Mouse (Mus musculus) layer of hippocampus, adult 11-12 months (tissue): Measurements from ENCODE around the gene Kif1bp.
"Not testable (repeated sequence)": the region's sequence is repeated elsewhere in the genome, so short reads cannot be mapped to it uniquely, and the experiment has no call there.

ENCODE experiments used
- DNase-seq: peaks from one replicate; pipeline ENCODE4 v3.0.0; 2022; ENCODE audit warnings: low spot score

Kif1bp gene

DNA sequence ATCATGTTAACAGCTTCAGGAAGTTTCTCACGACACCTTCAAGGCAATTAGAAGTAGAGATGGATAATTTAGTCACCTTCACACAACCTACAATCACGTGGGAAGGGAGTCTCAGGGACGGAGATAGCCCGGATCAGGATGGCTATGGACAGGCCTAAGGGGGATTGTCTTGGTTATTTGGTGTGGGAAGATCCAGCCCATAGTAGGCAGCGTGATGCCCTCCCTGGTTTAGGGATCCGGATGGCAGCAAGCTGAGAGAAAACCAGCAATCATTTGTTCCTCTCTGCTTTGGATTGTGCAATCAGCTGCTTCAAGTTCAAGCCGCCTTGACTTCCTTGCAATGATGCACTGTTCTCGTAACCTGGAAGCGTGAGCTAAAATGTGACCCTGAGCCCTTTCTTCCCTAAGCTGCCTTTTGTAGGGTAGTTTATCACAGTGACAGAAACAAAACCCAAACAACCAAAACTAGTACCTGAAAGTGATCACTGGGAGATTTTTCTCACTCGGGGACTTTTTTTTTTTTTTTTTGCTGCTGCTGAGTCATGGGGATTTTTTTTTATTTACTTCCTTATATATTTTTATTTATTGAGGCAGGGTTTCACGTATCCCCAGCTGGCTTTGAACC is 69.1 kb downstream of the Kif1bp start:
- DNase-seq: no peak

DNA sequence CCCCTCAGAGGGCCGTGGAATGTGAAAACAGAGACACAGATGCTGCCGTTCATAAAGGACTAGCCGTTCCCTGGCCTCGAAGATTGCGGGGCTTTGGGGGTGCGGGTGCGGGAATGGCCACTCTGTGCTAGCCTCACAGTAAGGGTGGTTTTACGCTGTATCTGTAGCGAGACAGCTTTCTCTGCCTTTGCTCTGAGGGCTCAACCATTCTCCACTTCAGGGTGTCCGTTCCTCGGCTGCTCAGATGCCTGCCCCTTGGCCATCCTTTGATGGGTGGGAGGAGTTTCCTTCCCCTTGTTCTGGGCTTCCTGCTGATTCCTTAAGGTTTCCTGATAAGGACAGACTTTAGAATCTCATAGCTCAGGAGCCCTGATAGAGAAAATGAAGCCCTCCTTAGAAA is 69.8 kb downstream of the Kif1bp start:
- DNase-seq: no peak

DNA sequence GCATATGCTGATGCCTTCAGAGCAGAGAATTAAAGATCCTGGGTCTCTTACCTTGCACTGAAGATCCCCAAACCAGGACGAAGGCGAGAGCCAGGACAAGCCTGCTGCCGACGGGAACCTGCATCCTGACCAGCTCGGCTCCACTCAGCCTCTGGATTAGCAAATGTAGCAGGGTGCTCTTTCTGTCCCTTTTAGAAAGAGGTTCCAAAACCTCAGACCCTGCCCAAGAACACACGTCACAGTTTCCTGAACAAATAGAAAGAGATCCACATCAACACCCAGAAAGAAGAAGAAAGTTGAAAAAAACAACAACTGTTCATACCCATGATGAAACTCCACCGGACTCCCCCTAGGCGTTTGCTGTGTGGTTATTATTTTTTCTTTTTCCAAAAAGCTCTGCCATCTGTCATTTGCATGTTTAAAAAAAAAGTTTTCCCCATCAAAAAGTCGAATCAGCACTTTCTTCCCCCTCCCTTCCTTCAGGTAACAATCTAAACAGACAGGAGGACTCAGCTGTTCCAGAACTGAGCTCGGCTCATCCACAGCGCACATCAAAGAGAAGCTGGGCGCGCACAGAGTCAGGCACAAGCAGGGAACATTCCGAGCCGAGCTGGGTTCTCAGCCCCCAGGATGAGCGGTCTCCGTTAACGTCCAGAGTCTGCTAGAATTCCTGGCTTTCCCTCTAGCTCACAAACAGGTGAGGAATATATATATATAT is 70.5 kb downstream of the Kif1bp start:
- DNase-seq: peak; percentile 30

DNA sequence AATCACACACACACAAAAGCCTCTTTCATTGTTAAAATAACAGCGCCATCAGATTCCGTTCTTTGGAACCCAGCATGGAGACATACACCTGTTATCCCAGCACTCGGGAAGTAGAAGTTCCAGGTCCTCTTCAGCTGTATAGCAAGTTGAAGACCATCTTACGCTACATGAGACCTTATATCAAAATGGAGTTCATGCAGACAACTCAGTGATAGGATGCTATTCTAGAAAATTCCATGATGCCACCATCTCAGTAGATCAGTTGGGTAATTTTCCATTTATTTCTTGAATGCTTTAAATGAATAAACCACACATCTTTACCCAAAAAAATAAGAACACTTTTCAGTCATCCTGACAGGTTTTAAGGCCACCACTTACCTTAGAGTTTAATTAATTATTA is 71.2 kb downstream of the Kif1bp start:
- no peak for DNase-seq

DNA sequence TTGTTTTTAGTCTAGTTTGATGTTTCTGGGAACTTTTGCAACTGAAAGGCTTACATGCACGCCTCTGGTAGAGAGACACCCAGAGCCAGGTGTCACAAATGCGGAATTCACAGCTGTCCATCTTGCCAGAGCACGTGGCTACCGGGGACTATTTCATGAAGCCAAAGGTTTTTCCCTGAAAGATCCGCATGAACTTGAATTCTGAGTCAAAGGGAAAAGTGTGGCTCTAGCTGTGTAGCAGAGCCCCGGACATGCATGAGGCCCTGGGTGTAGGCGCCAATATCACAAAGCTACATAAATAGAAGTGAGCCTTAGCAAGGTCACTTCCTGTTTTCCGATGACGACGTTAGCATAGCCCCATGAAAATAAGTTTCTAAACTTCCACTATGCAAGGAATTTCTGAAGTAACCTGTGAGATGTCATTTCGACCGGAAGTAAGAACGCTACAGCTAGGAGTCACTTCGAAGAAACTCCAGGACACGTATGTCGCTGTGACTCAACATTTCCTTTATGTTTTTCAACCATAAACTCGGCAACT is 72.2 kb downstream of the Kif1bp start:
- no peak for DNase-seq

DNA sequence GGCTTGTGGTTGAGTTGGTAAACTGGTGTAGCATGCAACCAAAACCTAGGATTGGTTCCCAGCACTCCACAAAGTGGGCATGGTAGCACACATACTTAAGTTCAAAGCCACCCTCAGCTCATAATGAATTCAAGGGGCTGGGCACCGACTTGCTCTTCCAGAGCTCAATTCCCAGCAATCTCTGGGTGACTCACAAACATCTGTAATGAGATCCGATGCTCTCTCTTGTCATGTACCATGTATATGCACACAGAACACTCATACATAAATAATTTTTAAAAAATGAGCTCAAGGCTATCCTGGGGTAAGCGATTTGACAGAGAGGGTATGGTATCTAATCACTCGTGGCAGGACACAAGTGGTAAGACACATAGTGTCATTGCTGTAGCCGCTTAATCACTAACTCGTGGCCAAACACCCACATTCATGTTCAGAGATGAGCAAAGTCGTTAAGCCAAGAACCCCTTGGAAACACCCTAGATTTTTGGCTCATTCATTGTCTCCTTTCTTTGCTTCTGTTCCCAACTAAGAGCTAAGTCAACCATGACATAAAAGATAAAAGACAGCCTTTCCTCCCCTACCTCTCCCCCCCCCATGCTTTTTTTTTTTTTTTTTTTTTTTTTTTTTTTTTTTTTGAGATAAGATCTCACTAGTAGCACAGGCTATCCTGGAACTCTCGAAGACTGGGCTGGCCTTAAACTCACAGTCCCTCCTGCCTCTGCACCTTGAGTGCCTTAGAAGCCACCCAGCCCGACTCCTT is 72.9 kb downstream of the Kif1bp start:
- DNase-seq: no peak

DNA sequence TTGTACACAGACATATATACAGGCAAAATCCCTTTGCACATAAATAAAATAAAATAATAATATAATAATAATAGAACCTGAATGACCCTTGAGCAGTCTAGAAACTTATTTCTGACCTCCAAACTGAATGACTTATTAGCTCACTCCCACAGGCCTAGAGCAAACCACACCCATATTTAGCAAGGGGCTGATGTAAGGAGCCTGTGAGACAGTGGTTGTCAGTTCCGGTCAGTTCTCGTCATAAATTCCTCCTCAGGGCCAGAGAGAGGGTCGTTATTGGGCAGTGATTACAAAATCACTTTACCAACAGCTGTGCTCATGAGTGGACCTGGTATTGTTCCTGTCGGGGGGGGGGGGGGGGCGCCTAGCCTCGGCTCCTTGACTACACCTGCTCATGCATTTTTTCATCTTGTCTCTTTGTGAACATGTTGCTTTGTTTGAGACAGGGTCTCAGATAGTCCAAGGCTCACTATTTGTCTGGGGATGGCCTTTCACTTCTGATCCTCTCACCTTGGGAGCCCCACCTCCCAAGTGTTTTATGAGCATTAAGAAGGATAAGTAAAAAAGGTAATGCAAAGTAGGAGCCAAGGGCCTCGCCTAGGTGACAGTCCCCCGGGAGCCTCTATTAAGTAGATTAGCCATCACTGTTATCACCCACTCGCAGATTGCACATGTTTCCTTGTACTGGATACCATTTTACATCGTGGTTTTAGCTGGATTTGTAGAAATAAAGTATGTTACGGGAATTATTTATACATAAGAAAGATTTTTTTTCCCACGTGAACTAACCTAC is 74.2 kb downstream of the Kif1bp start:
- no peak for DNase-seq

DNA sequence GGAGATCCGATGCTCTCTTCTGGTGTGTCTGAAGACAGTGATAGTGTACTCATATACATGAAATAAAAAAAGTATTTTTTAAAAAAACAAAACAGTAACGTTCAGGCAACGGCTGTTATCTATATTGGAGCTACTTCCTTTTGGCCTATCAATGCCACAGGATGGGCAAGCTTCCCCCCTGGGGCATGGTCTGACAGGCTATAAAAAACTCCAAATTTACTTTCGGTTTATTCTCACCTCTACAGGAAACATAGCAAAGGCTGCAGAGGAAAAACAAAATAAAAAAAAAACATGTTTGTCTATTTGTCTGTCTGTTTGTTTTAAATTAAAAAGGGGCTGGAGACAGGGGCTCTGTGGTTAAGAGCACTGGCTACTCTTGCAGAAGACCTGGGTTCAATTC is 74.9 kb downstream of the Kif1bp start:
- no peak for DNase-seq

DNA sequence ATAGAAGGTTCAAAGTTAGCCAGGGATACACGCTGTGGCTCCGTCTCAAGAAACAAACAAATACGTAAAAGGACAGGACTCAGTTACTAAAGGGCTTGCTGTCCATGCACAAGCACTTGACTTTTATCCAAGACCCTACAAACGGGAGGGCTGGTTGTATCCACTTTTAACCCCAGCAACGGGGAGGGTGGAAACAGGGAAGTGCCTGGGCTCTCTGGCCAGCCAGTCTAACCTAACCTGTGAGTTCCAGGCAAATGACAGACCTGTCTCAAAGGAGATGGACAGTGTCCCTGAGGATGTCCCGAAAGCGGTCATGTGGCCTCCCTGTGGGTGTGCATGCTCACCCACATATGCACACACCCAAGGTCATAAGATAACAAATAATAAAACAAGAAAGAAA is 76.3 kb downstream of the Kif1bp start:
- no peak for DNase-seq

DNA sequence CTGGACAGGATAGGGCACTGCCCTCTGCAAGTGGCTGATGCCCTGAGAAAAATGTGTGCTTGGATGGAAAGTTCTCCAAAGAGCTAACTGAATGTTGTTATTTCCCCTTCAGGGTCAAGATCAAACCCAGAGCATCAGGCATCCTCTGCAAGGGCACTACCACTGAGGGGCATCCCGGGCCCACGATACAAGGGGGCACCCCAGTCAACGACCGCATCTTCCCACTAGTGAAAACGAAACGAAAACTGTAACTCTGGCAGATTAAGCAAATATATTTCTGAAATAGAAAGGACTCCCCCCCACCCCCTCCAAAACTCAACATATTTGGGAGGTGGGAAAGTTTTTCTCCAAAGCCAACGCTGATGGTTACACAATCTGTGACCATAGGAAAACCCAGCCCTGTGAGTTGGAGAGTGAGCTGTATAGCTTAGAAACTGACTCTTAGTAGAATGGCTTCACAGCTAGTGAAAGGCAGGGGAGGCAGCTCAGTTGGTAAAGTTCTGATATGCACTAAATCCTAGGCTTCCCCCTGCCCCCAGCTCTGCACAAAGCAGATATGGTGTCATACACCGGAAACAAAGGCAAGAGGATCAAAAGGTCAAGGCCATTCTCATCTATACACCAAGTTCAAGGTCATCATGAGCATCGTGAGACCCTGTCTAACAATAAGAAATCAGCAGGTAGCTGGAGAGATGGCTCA is 77.2 kb downstream of the Kif1bp start:
- no peak for DNase-seq

DNA sequence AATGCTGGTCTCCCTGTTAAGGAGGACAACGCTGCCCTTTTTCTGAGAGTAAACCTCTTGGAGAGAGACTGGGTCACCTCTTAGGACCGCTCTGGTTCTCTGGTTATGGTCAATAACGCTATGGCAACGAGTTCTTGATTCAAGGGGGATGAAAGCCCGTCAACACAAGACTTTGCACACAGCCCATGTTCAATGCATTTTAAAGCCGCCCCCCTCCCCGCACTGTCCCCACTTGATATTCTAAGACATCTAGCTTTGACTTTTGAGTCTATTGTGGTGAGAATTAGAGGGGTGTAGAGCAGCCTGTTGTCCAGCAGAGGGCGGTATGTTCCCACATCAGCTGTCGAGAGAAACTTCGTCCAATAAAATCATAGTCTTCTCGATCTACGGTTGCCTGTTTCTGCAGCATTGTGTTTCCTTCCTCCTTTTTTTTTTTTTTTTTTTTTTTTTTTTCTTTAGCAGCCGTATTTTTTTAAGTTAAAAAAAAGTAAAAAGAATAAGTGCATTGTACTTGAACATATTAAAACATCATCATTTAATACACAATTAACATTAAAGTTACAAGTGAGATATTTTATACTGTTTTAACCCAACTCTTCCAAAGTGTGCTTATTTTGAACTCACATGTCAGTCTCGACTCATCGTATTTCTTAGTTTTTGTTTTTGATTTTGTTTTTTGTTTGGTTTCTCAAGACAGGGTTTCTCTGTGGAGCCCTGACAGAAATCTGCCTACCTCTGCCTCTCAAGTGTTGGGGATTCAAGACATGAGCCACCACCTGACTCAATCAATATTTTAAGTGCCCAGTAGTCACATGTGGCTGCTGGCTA is 78.0 kb downstream of the Kif1bp start:
- peak; percentile 50 for DNase-seq

DNA sequence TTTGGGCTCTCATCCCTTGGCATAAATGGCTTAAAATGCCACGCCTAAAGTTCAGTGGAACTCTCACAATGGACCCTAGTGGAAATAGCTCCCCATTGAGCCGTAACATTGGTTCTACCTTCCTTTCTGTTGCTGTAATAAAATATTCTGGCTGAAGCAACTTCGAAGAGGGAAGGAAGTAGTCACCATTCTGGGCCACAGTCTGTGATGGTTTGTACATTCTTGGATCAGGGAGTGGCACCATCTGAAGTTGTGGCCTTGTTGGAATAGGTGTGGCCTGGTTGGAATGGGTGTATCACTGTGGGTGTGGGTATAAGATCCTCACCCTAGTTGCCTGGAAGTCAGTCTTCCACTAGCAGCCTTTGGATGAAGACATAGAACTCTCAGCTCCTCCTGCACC is 86.6 kb downstream of the Kif1bp start:
- DNase-seq: not testable (repeated sequence)
